ENCODE assay signal across 9 mouse cellular contexts in the genomic region with DNA sequence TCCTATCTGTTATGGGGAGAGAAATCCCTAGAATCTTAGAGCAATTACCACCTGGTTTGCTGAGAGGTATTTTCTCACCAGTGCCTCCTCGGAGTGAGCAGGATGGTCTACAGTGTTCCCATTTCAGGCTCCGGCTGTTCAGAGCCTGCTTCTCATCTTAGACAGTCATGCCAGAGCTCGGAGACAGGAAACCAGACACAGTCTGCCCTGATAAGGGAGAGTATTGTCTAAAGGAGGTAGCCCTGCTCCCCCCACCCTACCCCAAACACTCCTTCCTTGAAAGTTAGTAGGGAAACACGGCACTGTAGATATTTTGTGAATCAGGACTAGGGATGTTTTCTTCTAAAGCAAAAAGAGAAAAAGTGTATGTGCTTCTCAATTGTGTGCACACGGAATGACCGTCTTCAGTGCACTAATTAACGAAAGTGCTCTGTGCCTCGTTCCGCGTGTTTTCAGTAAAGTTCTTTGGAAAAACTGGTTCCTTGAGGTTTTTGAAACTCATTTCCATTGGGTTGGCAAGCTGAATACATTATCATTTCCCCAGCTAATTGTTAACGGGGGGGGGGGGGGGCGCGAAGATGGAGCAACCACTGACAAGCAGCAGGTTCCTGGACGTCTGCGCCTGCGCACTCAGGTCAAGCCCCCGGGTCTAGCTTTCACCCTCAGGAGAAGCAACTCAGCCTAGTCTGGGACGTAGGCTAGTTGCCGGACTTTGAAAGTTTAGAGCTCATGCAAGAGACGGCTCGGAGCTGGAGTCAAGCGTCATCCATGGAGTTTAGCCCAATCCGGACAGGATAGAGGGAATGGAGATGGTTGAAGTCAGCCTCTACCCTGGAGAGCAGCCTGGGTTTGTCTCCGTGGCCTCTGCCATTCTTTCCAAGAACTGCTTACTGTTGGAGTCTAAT. TPM values are rescaled to one million over a fixed set of nuclear protein-coding genes. Genes with fewer than 3 reads are reported as not detected.
DNase-seq lines count a peak whose midpoint lies in the region; ATAC-seq and TF ChIP-seq lines count a peak whose summit lies in the region.
"Had no signal": no experiment of that assay in that cellular context is flagged by ENCODE, and none has a peak within 500 bp of the region (broad histone marks: within the 10 kb centered on the region; RNA-seq: fewer than 3 reads in every experiment).

No protein-coding gene starts in this region.

- H3K27ac ChIP-seq in forebrain, embryonic 15.5 days (replicated peaks) = peak overlapping the region; percentile 33
- H3K27ac ChIP-seq in kidney, adult 2 months (ENCODE audit: insufficient read depth, low read depth, low read length) = peak overlapping the region; percentile 72
- peak overlapping the region; percentile 71 for H3K27ac ChIP-seq in lung, postnatal 0 days (ENCODE audit: low read length)

- peaks cover 86% of the 10 kb centered on the region for H3K4me1 ChIP-seq in megakaryocyte, embryonic 14.5 days
- peaks cover 76% of the 10 kb centered on the region for H3K4me1 ChIP-seq in forebrain, embryonic 15.5 days
- H3K4me1 ChIP-seq in kidney, adult 2 months (ENCODE audit: control insufficient read depth, insufficient read depth, low read length) = peaks cover 57% of the 10 kb centered on the region
- peaks cover 45% of the 10 kb centered on the region for H3K4me1 ChIP-seq in lung, postnatal 0 days (ENCODE audit: insufficient read depth, low read depth, low read length)

- peak; percentile 59 for DNase-seq in kidney, adult 2 months
- DNase-seq in lung, postnatal 0 days (ENCODE audit: low spot score) = peak; percentile 54
- DNase-seq in right cerebral cortex, adult 18-20 months = no peak
- DNase-seq in right cerebral cortex, postnatal 4 days = no peak
- DNase-seq in layer of hippocampus, adult 9-11 months = no peak

- peaks cover 24% of the 10 kb centered on the region for H3K36me3 ChIP-seq in megakaryocyte, embryonic 14.5 days (replicated peaks; ENCODE audit: low read length)
- H3K36me3 ChIP-seq in forebrain, embryonic 15.5 days = no peaks in the 10 kb centered on the region
- H3K36me3 ChIP-seq in kidney, adult 2 months (ENCODE audit: control insufficient read depth, insufficient read depth, low read length) = no peaks in the 10 kb centered on the region
- no peaks in the 10 kb centered on the region for H3K36me3 ChIP-seq in lung, postnatal 0 days (ENCODE audit: insufficient read depth, low read length)

- 26% methylated on average over 24 of the region's 24 CpGs for WGBS in forebrain, embryonic 15.5 days
- 20% methylated on average over 24 of the region's 24 CpGs for WGBS in kidney, adult 2 months
- WGBS in lung, postnatal 0 days = 38% methylated on average over 23 of the region's 24 CpGs

- TF ChIP-seq POLR2A in kidney, adult 2 months (IDR thresholded peaks at IDR 0.05; ENCODE audit: low read depth, low read length) = no peak

- TF ChIP-seq CTCF in kidney, adult 2 months (conservative IDR thresholded peaks at IDR 0.05; ENCODE audit: insufficient read depth, insufficient read length, low read depth, low read length) = no peak
- TF ChIP-seq CTCF in lung, postnatal 0 days (IDR thresholded peaks at IDR 0.05) = no peak

- no peak for ATAC-seq in megakaryocyte, adult 5-6 weeks (ENCODE audit: poor library complexity, severe bottlenecking)
- no peak for ATAC-seq in forebrain, embryonic 15.5 days (replicated peaks)
- ATAC-seq in lung, postnatal 0 days = no peak
- ATAC-seq: Patski had no signal

- H3K4me2 ChIP-seq in forebrain, embryonic 15.5 days (replicated peaks) = peak overlapping the region; percentile 26
- H3K4me2 ChIP-seq in lung, postnatal 0 days (replicated peaks; ENCODE audit: low read depth, low read length) = peak overlapping the region; percentile 67

- TF ChIP-seq EP300 in lung, postnatal 0 days (IDR thresholded peaks at IDR 0.05) = peak; percentile 51

- H3K9ac ChIP-seq in forebrain, embryonic 15.5 days (replicated peaks) = 0 out of 2 replicates have a peak overlapping the region, but pooled peaks have one; percentile 4
- H3K9ac ChIP-seq in lung, postnatal 0 days (replicated peaks; ENCODE audit: low read depth) = peak overlapping the region; percentile 29

- peak overlapping the region; percentile 86 for H3K4me3 ChIP-seq in megakaryocyte, embryonic 14.5 days (replicated peaks)
- H3K4me3 ChIP-seq in forebrain, embryonic 15.5 days = no peak overlapping the region
- H3K4me3 ChIP-seq in kidney, adult 2 months (ENCODE audit: insufficient read depth, low read depth, low read length) = no peak overlapping the region; the same call in none of the 2 replicates
- peak overlapping the region; percentile 5; the same call in 1 of the 2 replicates for H3K4me3 ChIP-seq in lung, postnatal 0 days (ENCODE audit: low read depth, low read length)

- no peaks in the 10 kb centered on the region for H3K9me3 ChIP-seq in megakaryocyte, embryonic 14.5 days
- H3K9me3 ChIP-seq in forebrain, embryonic 15.5 days = no peaks in the 10 kb centered on the region
- no peaks in the 10 kb centered on the region for H3K9me3 ChIP-seq in lung, postnatal 0 days (ENCODE audit: low read length)

- H3K27me3 ChIP-seq in megakaryocyte, embryonic 14.5 days (replicated peaks) = no peaks in the 10 kb centered on the region
- no peaks in the 10 kb centered on the region for H3K27me3 ChIP-seq in forebrain, embryonic 15.5 days
- no peaks in the 10 kb centered on the region for H3K27me3 ChIP-seq in kidney, adult 2 months (replicated peaks; ENCODE audit: control insufficient read depth, insufficient read depth, low read length)
- no peaks in the 10 kb centered on the region for H3K27me3 ChIP-seq in lung, postnatal 0 days (replicated peaks; ENCODE audit: insufficient read depth, low read length)
- H3K27me3 ChIP-seq: Patski had no signal

RNA-seq across cellular contexts. Expression of gene Klf3, which starts 5.2 kb away (rescaled TPM):
- 73.1 and 120 TPM in 2 replicates for polyA plus RNA-seq in megakaryocyte, embryonic 14.5 days (2012; ENCODE audit: insufficient read depth, low replicate concordance)
- 114 and 119 TPM in 2 replicates for total RNA-seq in megakaryocyte, adult 5-6 weeks (2015)
- total RNA-seq in megakaryocyte, adult 5-6 weeks (2017) = 43.4 and 55.4 TPM in 2 replicates
- 33.0 and 34.0 TPM in 2 replicates for polyA plus RNA-seq in forebrain, embryonic 15.5 days (2015; fragmentation: Nextera tagmentation; extraction: Ambion mirVana)
- polyA plus RNA-seq in kidney, adult 2 months (2012; rRNA removed) = 46.9 and 47.0 TPM in 2 replicates
- 89.7 and 104 TPM in 2 replicates for polyA plus RNA-seq in lung, postnatal 0 days (2015; fragmentation: Nextera tagmentation; extraction: Ambion mirVana)

Comparison
In these comparisons a context has a peak if more than half of its experiments do, and no peak if none do; other contexts are left out.
1. H3K4me3 ChIP-seq: peak in megakaryocyte, embryonic 14.5 days (single experiment) and lung, postnatal 0 days (single experiment); none in forebrain, embryonic 15.5 days (single experiment) and kidney, adult 2 months (single experiment).
2. DNase-seq: peak in kidney, adult 2 months (single experiment) and lung, postnatal 0 days (single experiment); none in right cerebral cortex, adult 18-20 months (single experiment), right cerebral cortex, postnatal 4 days (single experiment) and layer of hippocampus, adult 9-11 months (single experiment).
3. Peak in every context shown above with its lines, with median percentiles within 50 percentile points of each other: H3K27ac ChIP-seq.